Mouse (Mus musculus): Measurements from ENCODE around the gene Ifrd2. TPM values are rescaled to one million over a fixed set of nuclear protein-coding genes. Genes with fewer than 3 reads are reported as not detected.

Ifrd2 gene
- polyA plus RNA-seq, 1 experiment = 45.3 TPM

DNA sequence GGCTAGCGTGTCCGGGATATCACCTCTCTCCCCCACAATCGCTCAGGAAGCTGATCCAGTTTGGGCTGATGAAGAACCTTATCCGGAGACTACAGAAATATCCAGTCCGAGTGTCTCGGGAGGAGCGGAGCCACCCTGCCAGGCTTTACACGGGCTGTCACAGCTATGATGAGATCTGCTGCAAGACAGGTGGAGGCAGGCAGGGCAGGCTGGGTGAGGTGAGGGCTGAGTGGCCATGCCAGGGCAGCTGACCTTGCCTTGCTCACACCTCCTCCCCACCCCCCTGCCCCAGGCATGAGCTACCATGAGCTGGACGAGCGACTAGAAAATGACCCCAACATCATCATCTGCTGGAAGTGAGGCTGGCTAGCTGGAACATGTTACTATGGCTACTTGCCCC is 42.2 kb upstream of the Ifrd2 start:
- H3K36me3 ChIP-seq (ENCODE audit: control insufficient read depth, insufficient read depth, low read length, poor library complexity, severe bottlenecking) = no peaks in the 10 kb centered on the region
- H3K27ac ChIP-seq (ENCODE audit: insufficient read depth, low read length) = no peak overlapping the region
- no peak for TF ChIP-seq EP300 (IDR thresholded peaks at IDR 0.05; ENCODE audit: insufficient read depth, low read depth, low read length)
- TF ChIP-seq POLR2A (IDR thresholded peaks at IDR 0.05; ENCODE audit: insufficient read depth, low read length) = no peak
- no peak for TF ChIP-seq CTCF (IDR thresholded peaks at IDR 0.05; ENCODE audit: low read depth, low read length)
- no peaks in the 10 kb centered on the region for H3K9me3 ChIP-seq (replicated peaks; ENCODE audit: control insufficient read depth, insufficient read depth, low read length, poor library complexity, severe bottlenecking)
- peaks cover 3% of the 10 kb centered on the region for H3K4me1 ChIP-seq (ENCODE audit: control insufficient read depth, insufficient read depth, low read length)
- H3K9ac ChIP-seq (ENCODE audit: low read depth, poor library complexity, severe bottlenecking) = no peak overlapping the region
- no peak overlapping the region for H3K4me3 ChIP-seq (ENCODE audit: low read depth, low read length)
- no peaks in the 10 kb centered on the region for H3K27me3 ChIP-seq (ENCODE audit: control insufficient read depth, insufficient read depth, low read length, poor library complexity, severe bottlenecking)

DNA sequence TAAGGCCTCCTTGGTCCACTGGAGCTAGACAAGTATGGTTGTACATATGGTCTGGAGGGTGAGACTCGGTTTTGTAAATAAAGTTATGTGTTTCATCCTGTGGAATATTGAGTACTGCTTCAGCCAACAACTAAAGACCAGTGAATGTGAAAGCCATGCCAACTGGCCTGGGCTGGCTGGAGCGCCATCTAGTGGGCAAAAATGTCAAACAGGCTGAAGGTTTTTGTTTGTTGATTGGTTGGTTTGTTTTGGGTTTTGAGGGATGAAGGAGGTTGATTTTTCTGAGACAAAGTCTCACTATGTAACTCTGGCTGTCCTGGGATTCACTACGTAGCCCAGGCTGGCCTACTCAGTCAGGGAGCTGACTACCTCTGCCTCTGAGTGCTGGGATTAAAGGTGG is 41.8 kb upstream of the Ifrd2 start:
- no peak overlapping the region for H3K27ac ChIP-seq (ENCODE audit: insufficient read depth, low read length)
- no peak for TF ChIP-seq EP300 (IDR thresholded peaks at IDR 0.05; ENCODE audit: insufficient read depth, low read depth, low read length)
- no peak for TF ChIP-seq POLR2A (IDR thresholded peaks at IDR 0.05; ENCODE audit: insufficient read depth, low read length)
- peak; percentile 94 for TF ChIP-seq CTCF (IDR thresholded peaks at IDR 0.05; ENCODE audit: low read depth, low read length)
- peaks cover 3% of the 10 kb centered on the region for H3K4me1 ChIP-seq (ENCODE audit: control insufficient read depth, insufficient read depth, low read length)

DNA sequence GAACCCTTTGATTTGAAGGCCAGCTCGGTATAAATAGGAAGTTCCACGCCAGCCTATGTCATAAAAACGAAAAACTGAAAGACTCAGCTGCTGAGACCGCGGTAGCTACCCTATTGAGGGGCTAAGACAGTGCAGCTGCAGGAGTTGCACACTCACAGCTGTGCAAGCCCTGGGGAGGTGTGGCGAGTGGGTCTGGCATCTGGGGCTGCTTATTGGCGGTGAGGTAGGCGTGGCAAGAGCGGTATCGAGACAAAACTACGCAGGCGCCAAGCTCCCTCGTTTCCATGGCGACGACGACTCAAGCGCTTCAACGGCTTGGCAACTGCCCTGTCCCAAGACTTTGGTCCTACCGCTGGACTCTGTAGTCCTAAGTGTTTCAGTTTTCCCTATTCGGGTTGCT is 40.4 kb upstream of the Ifrd2 start, which contains the start of gene Zmynd10:
Gene Zmynd10, plus strand, starts transcription at position 273 of the 400 bp plus-strand sequence.
- TF ChIP-seq POLR2A (IDR thresholded peaks at IDR 0.05; ENCODE audit: insufficient read depth, low read length) (no peak), CTCF (IDR thresholded peaks at IDR 0.05; ENCODE audit: low read depth, low read length) (no peak), EP300 (IDR thresholded peaks at IDR 0.05; ENCODE audit: insufficient read depth, low read depth, low read length) (no peak)
- H3K36me3 ChIP-seq (ENCODE audit: control insufficient read depth, insufficient read depth, low read length, poor library complexity, severe bottlenecking) = no peaks in the 10 kb centered on the region
- H3K9me3 ChIP-seq (replicated peaks; ENCODE audit: control insufficient read depth, insufficient read depth, low read length, poor library complexity, severe bottlenecking) = no peaks in the 10 kb centered on the region
- H3K4me3 ChIP-seq (ENCODE audit: low read depth, low read length) = no peak within 1 kb of the TSS
- H3K27ac ChIP-seq (ENCODE audit: insufficient read depth, low read length) = no peak within 1 kb of the TSS
- no peaks in the 10 kb centered on the region for H3K27me3 ChIP-seq (ENCODE audit: control insufficient read depth, insufficient read depth, low read length, poor library complexity, severe bottlenecking)
- peaks cover 3% of the 10 kb centered on the region for H3K4me1 ChIP-seq (ENCODE audit: control insufficient read depth, insufficient read depth, low read length)
- no peak within 1 kb of the TSS for H3K9ac ChIP-seq (ENCODE audit: low read depth, poor library complexity, severe bottlenecking)

More for the DNA sequence above, 41.8 kb upstream of the Ifrd2 start:
- no peaks in the 10 kb centered on the region for H3K9me3 ChIP-seq (replicated peaks; ENCODE audit: control insufficient read depth, insufficient read depth, low read length, poor library complexity, severe bottlenecking)
- no peaks in the 10 kb centered on the region for H3K27me3 ChIP-seq (ENCODE audit: control insufficient read depth, insufficient read depth, low read length, poor library complexity, severe bottlenecking)
- H3K9ac ChIP-seq (ENCODE audit: low read depth, poor library complexity, severe bottlenecking) = no peak overlapping the region
- no peaks in the 10 kb centered on the region for H3K36me3 ChIP-seq (ENCODE audit: control insufficient read depth, insufficient read depth, low read length, poor library complexity, severe bottlenecking)
- H3K4me3 ChIP-seq (ENCODE audit: low read depth, low read length) = no peak overlapping the region

DNA sequence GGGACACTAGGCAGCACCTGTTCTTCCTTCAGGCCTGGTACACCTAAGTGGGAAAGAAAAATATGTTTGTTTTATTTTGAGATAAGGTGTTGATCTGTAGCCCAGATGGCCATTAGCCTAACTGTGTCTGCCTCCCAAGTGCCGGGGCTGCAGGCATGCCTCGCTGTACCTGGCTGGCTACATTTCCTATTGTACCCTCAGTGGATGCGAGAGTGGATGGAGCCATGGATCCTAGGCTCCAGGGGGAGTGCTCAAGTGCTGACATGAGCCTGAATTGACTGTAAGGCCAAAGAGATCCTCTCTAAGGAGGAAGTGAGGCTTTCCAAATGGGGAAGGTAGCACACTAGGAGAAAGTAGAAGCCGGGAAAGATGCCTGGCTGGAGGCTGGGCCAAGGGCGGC is 39.5 kb upstream of the Ifrd2 start:
- Histone ChIP-seq H3K9me3 (replicated peaks; ENCODE audit: control insufficient read depth, insufficient read depth, low read length, poor library complexity, severe bottlenecking) (no peaks in the 10 kb centered on the region), H3K4me3 (ENCODE audit: low read depth, low read length) (no peak overlapping the region), H3K4me1 (ENCODE audit: control insufficient read depth, insufficient read depth, low read length) (peaks cover 3% of the 10 kb centered on the region), H3K36me3 (ENCODE audit: control insufficient read depth, insufficient read depth, low read length, poor library complexity, severe bottlenecking) (no peaks in the 10 kb centered on the region), H3K9ac (ENCODE audit: low read depth, poor library complexity, severe bottlenecking) (no peak overlapping the region), H3K27me3 (ENCODE audit: control insufficient read depth, insufficient read depth, low read length, poor library complexity, severe bottlenecking) (no peaks in the 10 kb centered on the region), H3K27ac (ENCODE audit: insufficient read depth, low read length) (no peak overlapping the region)
- TF ChIP-seq POLR2A (IDR thresholded peaks at IDR 0.05; ENCODE audit: insufficient read depth, low read length) (no peak), EP300 (IDR thresholded peaks at IDR 0.05; ENCODE audit: insufficient read depth, low read depth, low read length) (no peak), CTCF (IDR thresholded peaks at IDR 0.05; ENCODE audit: low read depth, low read length) (no peak)

DNA sequence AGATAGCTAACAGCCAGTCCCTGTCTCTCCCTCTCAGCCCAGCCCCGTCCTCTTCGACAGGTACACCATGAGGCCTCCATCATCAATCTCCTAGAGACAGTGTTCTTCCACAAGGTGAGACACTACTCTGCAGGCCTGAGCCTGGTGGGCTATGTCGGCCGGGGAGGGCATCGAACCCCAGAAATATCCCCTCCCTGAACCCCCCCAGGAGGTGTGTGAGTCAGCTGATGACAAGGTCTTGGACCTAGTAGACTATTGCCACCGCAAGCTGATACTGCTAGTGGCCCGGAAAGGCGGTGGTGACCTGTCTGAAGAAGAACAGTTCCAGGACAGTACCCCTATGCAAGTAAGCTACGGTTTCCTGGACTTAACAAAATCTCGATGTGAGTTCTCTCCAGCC is 38.6 kb upstream of the Ifrd2 start:
- no peak overlapping the region for H3K9ac ChIP-seq (ENCODE audit: low read depth, poor library complexity, severe bottlenecking)
- no peaks in the 10 kb centered on the region for H3K27me3 ChIP-seq (ENCODE audit: control insufficient read depth, insufficient read depth, low read length, poor library complexity, severe bottlenecking)
- no peaks in the 10 kb centered on the region for H3K9me3 ChIP-seq (replicated peaks; ENCODE audit: control insufficient read depth, insufficient read depth, low read length, poor library complexity, severe bottlenecking)
- TF ChIP-seq POLR2A (IDR thresholded peaks at IDR 0.05; ENCODE audit: insufficient read depth, low read length) (no peak), EP300 (IDR thresholded peaks at IDR 0.05; ENCODE audit: insufficient read depth, low read depth, low read length) (no peak), CTCF (IDR thresholded peaks at IDR 0.05; ENCODE audit: low read depth, low read length) (no peak)
- H3K36me3 ChIP-seq (ENCODE audit: control insufficient read depth, insufficient read depth, low read length, poor library complexity, severe bottlenecking) = no peaks in the 10 kb centered on the region
- no peak overlapping the region for H3K4me3 ChIP-seq (ENCODE audit: low read depth, low read length)
- peaks cover 3% of the 10 kb centered on the region for H3K4me1 ChIP-seq (ENCODE audit: control insufficient read depth, insufficient read depth, low read length)
- H3K27ac ChIP-seq (ENCODE audit: insufficient read depth, low read length) = no peak overlapping the region

DNA sequence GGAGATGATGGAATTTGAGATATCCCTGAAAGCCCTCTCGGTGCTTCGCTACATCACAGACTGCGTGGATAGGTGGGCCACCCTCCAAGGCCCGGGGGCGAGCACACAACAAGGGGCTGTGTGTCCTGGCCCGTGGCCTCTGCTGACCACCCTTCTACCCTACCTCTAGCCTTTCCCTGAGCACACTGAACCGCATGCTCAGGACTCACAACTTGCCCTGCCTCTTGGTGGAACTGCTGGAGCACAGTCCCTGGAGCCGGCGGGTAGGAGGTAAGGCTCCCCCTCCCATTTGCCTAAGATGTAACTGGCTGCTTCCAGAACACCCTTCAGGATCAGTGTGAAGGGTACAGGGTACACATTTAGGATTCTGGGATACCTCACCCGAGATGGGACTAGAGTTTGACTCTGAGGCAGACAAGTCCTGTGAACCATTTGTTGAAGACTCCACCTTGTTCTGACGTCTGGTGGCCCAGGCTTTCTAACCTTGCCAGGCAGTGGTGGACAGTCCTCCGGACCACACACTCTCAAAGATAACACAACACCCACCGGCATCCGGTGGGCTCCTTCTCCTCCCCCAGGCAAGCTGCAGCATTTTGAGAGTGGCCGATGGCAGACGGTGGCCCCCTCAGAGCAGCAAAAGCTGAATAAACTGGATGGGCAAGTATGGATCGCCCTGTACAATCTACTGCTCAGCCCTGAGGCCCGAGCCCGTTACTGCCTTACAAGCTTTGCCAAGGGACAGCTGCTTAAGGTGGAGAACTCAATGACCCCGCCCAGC is 38.0 kb upstream of the Ifrd2 start:
- Histone ChIP-seq H3K9ac (ENCODE audit: low read depth, poor library complexity, severe bottlenecking) (no peak overlapping the region), H3K4me3 (ENCODE audit: low read depth, low read length) (no peak overlapping the region), H3K36me3 (ENCODE audit: control insufficient read depth, insufficient read depth, low read length, poor library complexity, severe bottlenecking) (no peaks in the 10 kb centered on the region), H3K27ac (ENCODE audit: insufficient read depth, low read length) (no peak overlapping the region), H3K27me3 (ENCODE audit: control insufficient read depth, insufficient read depth, low read length, poor library complexity, severe bottlenecking) (no peaks in the 10 kb centered on the region), H3K4me1 (ENCODE audit: control insufficient read depth, insufficient read depth, low read length) (peaks cover 3% of the 10 kb centered on the region), H3K9me3 (replicated peaks; ENCODE audit: control insufficient read depth, insufficient read depth, low read length, poor library complexity, severe bottlenecking) (no peaks in the 10 kb centered on the region)
- TF ChIP-seq EP300 (IDR thresholded peaks at IDR 0.05; ENCODE audit: insufficient read depth, low read depth, low read length) (no peak), POLR2A (IDR thresholded peaks at IDR 0.05; ENCODE audit: insufficient read depth, low read length) (no peak), CTCF (IDR thresholded peaks at IDR 0.05; ENCODE audit: low read depth, low read length) (no peak)
